Mouse (Mus musculus) B cell, adult 62 days (primary cell): Measurements from ENCODE around the gene Gm20873. TPM values are rescaled to one million over a fixed set of nuclear protein-coding genes. Genes with fewer than 3 reads are reported as not detected.

Experiments
- total RNA-seq: library from RNA; stranded (reverse); gene quantifications from 4 replicates; pipeline ENCODE4 v1.2.4, GENCODE M21; 2023

Gene Gm20873
- total RNA-seq: not detected in 4 replicates

GRCm38 (mm10) chrY:6266798-6267197 lies at the start of gene Gm20873:
Gm20873 (plus strand) TSS chrY:6267098.

GRCm38 (mm10) chrY:6237895-6238294 lies 29.0 kb upstream of the Gm20873 start, which contains the start of gene Gm21746:
Gm21746 (minus strand) TSS chrY:6237995.

Other genes with a start within 250 kb of the Gm20873 start
- gene Gm21746, start 29.1 kb upstream of the Gm20873 start, total RNA-seq: not detected in 4 replicates